Mouse (Mus musculus): ENCODE data around the gene Usp10.

DNA sequence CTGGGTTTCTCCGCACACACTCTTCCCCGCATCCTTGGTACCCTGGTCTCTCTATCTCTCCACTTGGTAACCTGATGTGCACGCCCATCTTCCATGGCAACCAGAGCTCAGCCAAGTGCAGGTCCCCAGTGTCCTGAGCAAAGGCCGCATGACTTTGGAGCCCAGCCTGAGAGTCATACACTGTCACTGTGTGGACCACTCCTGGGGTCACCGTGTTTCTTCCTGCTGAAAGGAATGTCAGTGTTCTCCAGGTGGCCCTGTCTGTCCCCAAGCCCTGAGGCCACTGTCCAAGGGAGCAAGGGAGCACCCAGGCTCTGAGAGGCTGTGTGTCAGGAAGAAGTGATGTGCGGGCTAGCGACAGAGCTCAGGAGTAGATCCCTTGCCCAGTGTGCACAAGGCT lies 26.9 kb upstream of the Usp10 start:
- no peak for TF ChIP-seq POLR2A (IDR thresholded peaks at IDR 0.05; ENCODE audit: extremely low read depth, insufficient read depth, low read length)
- TF ChIP-seq CTCF (IDR thresholded peaks at IDR 0.05; ENCODE audit: low read depth, low read length): no peak
